Mouse (Mus musculus): ENCODE measurements around the gene Wwp2.
"Not testable (repeated sequence)": the region's sequence is repeated elsewhere in the genome, so short reads cannot be mapped to it uniquely, and the experiment has no call there.

The Wwp2 gene

GRCm38 (mm10) chr8:107473369-107473768 is 37.2 kb downstream of the Wwp2 start:
- CTCF ChIA-PET = no interaction called here

DNA sequence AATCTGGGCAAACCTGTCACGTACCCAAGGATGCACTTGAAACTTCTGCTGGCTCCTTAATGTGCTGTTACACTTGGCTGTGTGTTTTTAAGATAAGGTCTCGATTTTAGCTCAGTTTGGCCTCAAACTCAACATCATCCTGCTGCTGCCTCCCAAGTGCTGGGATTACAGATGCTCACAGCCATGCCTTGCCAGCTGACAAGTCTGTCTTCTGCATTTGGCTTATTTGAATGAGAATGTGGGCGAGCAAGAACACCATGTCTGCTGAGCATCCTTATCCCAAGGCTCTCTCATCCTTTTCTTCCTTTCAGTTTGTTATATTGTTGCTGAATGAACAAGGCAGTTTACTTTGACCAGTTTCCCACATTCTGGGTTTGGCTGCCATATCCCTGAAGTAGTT is 39.4 kb downstream of the Wwp2 start:
- CTCF ChIA-PET = no interaction called here

DNA sequence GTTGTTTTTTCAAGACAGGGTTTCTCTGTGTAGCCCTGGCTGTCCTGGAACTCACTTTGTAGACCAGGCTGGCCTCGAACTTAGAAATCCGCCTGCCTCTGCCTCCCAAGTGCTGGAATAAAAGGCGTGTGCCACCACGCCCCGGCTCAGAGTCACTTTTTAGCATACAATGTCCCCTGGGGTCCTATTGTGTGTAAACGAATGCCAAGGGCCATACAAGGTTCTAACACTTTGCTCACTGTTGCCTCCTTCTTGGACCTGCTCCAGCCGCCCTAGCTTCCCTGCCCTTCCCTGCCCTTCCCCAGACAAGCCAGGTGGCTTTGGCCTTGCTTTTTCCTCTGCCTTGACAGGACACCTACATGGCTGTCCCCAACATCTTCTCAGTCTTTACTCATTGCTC is 40.6 kb downstream of the Wwp2 start:
- CTCF ChIA-PET = not testable (repeated sequence)

DNA sequence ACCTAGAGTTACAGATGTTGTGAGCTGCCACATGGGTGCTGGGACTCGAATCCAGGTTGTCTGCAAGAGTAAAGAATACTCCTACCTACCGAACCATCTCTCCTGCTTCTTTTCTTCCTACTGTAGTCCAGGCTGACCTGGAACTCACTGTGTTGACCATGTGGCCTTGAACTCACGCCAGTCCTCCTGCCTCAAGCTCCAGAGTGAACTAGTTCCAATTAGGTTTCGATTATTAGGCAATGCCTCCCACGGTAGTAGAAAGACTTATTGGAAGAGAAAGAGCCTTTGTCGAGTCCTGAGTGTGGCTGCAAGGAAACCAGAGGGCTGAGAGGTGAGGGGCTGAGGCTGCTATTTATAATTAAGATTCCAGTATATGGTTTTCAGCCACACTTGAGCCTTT is 42.6 kb downstream of the Wwp2 start:
- CTCF ChIA-PET = no interaction called here

DNA sequence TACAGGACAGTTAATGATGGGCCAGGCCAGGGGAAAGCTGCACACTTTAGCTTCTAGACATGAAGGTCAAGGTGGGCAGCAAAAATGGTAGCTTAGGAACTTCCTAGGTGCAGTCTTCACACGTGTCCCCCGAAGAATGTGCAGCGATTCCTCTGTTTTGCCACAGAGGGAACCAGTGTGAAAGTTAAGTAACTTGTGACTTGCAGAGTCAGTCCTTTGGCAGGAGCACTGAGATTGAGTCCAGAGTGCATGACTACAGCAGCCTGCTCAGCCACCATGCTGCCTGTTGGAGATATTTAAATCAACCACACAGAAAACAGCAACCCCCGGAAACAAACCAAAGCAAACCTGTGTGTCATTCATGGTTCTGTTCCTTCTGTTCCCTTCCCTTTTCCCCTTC is 44.3 kb downstream of the Wwp2 start:
- CTCF ChIA-PET = no interaction called here

GRCm38 (mm10) chr8:107483250-107483649 is 47.1 kb downstream of the Wwp2 start:
- CTCF ChIA-PET = no interaction called here

- CTCF ChIA-PET = no interaction called here
These were observed 48.8 kb downstream of the Wwp2 start for GRCm38 (mm10) chr8:107484956-107485355.

GRCm38 (mm10) chr8:107488551-107488950 is 52.4 kb downstream of the Wwp2 start:
- CTCF ChIA-PET = no interaction called here

GRCm38 (mm10) chr8:107489086-107489485 is 52.9 kb downstream of the Wwp2 start:
- CTCF ChIA-PET = interaction anchor here (0.9 kb wide), 1 partner anchor 10 kb away, joined by 4 read pairs; no protein-coding TSS in a partner anchor

- CTCF ChIA-PET = interaction anchor here (0.9 kb wide), 1 partner anchor 9 kb away, joined by 4 read pairs; no protein-coding TSS in a partner anchor
These were observed 53.8 kb downstream of the Wwp2 start for GRCm38 (mm10) chr8:107489921-107490320.

- CTCF ChIA-PET = no interaction called here
These were observed 54.5 kb downstream of the Wwp2 start for GRCm38 (mm10) chr8:107490649-107491048.

- CTCF ChIA-PET = no interaction called here
These were observed 55.0 kb downstream of the Wwp2 start for GRCm38 (mm10) chr8:107491212-107491611.

DNA sequence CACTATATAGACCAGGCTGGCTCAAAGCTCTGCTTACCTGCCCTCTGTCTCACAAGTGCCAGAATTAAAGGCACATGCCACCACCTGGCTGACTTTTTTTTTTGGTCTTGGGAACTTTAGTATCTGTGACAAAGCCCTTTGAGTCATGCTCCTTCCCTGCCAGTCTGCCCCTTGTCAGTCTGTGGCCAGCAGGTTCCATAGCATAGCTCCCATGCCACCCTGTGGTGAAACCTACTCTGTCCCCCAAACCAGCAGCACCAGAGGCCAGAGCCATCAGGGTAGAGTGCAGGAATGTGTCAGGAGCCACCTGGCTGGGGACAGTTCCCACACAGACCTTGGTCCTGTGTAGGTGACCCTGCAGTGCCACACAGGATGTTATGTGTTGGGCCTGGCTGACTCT is 55.7 kb downstream of the Wwp2 start:
- CTCF ChIA-PET = no interaction called here

DNA sequence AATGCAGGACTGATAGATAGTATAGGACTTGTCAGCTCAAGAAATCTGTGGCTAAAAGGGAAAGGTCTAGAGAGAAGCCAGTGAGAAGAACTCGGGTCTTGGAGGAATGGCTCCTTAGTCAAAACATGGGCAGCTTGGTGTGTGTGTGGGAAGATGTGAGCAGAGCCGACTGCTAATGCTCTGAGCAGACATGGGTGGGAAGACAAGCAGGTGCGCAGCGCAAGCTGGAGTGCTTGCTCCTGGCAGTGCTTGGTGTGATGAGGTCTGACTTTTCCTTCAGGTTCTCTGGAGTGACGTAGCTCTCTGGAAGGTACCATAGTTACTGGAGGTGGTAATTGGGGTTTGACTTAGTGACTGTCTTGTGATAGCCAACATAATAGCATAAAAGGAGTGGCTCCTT is 56.6 kb downstream of the Wwp2 start:
- CTCF ChIA-PET = no interaction called here

DNA sequence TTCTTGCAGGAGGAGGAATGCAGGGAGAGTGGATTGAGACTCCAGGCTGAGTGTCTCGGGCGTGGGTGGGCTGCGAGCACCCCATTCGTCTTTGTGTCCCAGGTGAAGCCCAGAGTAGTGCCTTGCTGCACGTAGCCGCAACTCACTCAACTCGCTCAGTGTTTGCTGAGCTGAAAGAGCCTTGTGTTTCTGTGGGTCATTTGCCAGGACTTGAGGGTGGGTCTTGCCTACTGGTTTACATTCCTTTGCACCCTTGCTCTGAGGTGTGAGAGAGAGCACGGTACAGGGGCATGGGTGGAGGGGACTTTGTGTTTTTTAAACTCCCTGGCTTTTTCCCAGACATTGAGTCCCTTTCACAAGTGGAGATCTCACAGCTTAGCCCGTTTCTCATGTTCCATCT is 59.3 kb downstream of the Wwp2 start:
- CTCF ChIA-PET = no interaction called here

GRCm38 (mm10) chr8:107497708-107498107 is 61.5 kb downstream of the Wwp2 start:
- CTCF ChIA-PET = interaction anchor here (0.5 kb wide), 1 partner anchor 29 kb away, joined by 4 read pairs; no protein-coding TSS in a partner anchor

- CTCF ChIA-PET = interaction anchor here (0.5 to 1.6 kb wide), 3 partner anchors 9 to 42 kb away, joined by 4 read pairs; no protein-coding TSS in a partner anchor
These were observed 62.2 kb downstream of the Wwp2 start for GRCm38 (mm10) chr8:107498390-107498789.

DNA sequence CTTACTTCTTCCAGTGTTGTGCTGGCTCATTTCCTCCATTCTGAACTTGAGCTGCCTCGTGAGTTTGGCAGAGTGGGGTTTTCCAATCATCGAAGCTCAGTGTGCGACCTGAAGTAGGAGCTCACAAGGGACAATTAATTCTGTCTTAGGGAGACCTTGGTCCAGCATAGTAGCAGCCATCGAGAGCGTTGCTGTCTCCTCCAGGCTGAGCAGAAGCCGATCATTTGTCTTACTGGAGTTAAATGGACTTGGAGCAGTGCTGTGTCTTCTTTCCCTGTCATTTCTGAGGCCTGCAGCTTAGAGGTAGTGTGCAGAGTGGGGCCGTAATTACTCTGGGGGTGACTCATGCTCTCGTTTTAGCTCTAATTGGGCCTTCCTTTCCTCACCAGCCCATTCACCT is 62.6 kb downstream of the Wwp2 start:
- CTCF ChIA-PET = interaction anchor here (1.0 to 1.6 kb wide), 2 partner anchors 9 to 43 kb away, joined by 4 read pairs; no protein-coding TSS in a partner anchor

DNA sequence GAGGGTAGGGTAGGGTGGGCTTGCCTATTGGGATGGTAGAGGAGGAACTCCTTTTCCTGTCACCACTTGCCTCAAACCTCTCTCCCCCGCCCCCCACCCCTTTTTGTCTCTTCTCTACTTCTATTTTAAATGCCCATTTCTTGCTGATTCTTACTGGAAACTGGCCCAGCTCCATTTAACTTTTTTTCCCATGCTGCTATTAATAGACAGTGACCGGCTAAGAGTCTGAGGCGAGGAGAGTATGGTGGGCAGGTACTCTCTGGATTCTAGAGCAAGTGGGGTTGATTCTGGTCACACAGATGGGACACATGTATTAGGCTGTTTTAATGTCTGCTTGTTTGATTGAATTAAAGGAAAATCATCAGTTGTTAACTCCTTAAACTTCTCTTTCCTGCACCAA is 63.4 kb downstream of the Wwp2 start:
- CTCF ChIA-PET = interaction anchor here (0.6 to 1.6 kb wide), 3 partner anchors 10 to 43 kb away, joined by 4 to 14 read pairs (median 4); no protein-coding TSS in a partner anchor

- CTCF ChIA-PET = no interaction called here
These were observed 66.2 kb downstream of the Wwp2 start for GRCm38 (mm10) chr8:107502407-107502806.

- CTCF ChIA-PET = no interaction called here
These were observed 66.8 kb downstream of the Wwp2 start for GRCm38 (mm10) chr8:107502922-107503321.

- CTCF ChIA-PET = interaction anchor here (0.6 kb wide), 1 partner anchor 1865 kb away, joined by 4 read pairs; no protein-coding TSS in a partner anchor
These were observed 67.2 kb downstream of the Wwp2 start for GRCm38 (mm10) chr8:107503354-107503753.

DNA sequence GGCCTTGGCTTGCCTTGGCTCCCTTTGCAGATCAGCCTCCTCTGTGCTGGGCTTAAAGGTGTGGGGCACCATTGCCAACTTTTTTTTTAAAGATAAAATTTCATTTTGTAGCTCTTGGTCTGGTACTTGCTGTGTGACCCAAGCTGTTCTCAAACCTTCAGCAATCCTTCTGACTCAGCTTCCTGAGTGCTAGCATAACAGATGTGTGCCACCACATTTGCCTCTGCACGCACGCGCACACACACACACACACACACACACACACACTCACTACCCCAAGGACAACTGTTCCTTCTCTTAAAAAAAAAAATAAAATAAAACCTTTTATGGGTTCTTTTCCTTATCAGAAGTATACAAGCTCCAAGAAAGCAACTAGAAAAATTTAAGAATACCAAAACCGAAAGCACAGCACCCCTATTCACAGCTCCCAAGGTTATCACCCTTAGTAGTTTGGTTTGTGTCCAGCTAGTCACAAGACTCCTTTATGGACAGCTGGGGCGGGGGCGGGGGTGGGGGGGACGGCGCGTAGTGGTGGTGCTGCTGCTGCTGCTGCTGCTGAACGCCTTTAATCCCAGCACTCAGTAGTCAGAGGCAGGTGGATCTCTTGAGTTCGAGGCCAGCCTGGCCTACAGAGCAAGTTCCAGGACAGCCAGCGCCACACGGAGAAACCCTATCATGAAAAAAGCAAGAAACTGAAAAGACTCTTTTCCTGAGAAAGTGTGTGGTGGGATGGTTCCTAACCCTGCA is 68.2 kb downstream of the Wwp2 start:
- CTCF ChIA-PET = interaction anchor here (0.7 to 0.9 kb wide), 2 partner anchors 51 to 55 kb away, joined by 4 to 5 read pairs; no protein-coding TSS in a partner anchor

- CTCF ChIA-PET = no interaction called here
These were observed 69.1 kb downstream of the Wwp2 start for GRCm38 (mm10) chr8:107505271-107505670.

Measured in spleen, embryonic (tissue).